Mouse (Mus musculus) heart, embryonic 14.5 days (tissue): ENCODE data around the gene Il9r. TPM values are rescaled to one million over a fixed set of nuclear protein-coding genes. Genes with fewer than 3 reads are reported as not detected.

Source experiments
- ATAC-seq: fragments of 200-750 bp; cut with Nextera tagmentation; 2 replicates; pipeline ENCODE4 v1.8.0; 2017; ENCODE audit warnings: low read depth, moderate TSS enrichment; ENCODE audit not compliant: insufficient number of reproducible peaks, insufficient read depth, low FRiP score
- H3K27ac ChIP-seq, 2 experiments: fragments of 200-500 bp in 1 of 2; fragments of 300-500 bp in 1 of 2; sonication (generic) in 1 of 2; replicated peaks in 1 of 2; 2 replicates each; pipeline ENCODE4 v1.5.1; 2012 to 2014; ENCODE audit warnings: low read depth in 2 of 2, low read length in 2 of 2, control low read depth in 1 of 2, mild to moderate bottlenecking in 1 of 2, mixed read lengths in 1 of 2; ENCODE audit not compliant: control insufficient read depth in 1 of 2, insufficient read depth in 1 of 2
- H3K27me3 ChIP-seq: fragments of 300-500 bp; sonication (generic); 2 replicates; pipeline ENCODE4 v1.6.1; 2014; ENCODE audit warnings: mild to moderate bottlenecking, low read length, control low read depth; ENCODE audit not compliant: control insufficient read depth, insufficient read depth
- H3K36me3 ChIP-seq: fragments of 300-500 bp; sonication (generic); 2 replicates; pipeline ENCODE4 v1.6.1; 2014; ENCODE audit warnings: mild to moderate bottlenecking, control low read depth, low read length, mixed read lengths; ENCODE audit not compliant: control insufficient read depth, insufficient read depth
- H3K4me1 ChIP-seq, 2 experiments: fragments of 200-500 bp in 1 of 2; fragments of 300-500 bp in 1 of 2; sonication (generic) in 1 of 2; 2 replicates each; pipeline ENCODE4 v1.6.1; 2012 to 2014; ENCODE audit warnings: low read length in 2 of 2, control low read depth in 1 of 2, mixed read lengths in 1 of 2; ENCODE audit not compliant: control insufficient read depth in 2 of 2, insufficient read depth in 2 of 2
- H3K4me2 ChIP-seq: fragments of 300-500 bp; sonication (generic); 2 replicates; pipeline ENCODE4 v1.6.1; 2014; ENCODE audit warnings: mild to moderate bottlenecking, low read length
- H3K4me3 ChIP-seq, 2 experiments: fragments of 200-500 bp in 1 of 2; fragments of 300-500 bp in 1 of 2; sonication (generic) in 1 of 2; 2 replicates each; pipeline ENCODE4 v1.5.1; 2012 to 2014; ENCODE audit warnings: low read length in 2 of 2, mild to moderate bottlenecking in 2 of 2, control low read depth in 1 of 2, low read depth in 1 of 2, moderate library complexity in 1 of 2; ENCODE audit not compliant: control insufficient read depth in 1 of 2, insufficient read depth in 1 of 2
- H3K9ac ChIP-seq: fragments of 300-500 bp; sonication (generic); 2 replicates; pipeline ENCODE4 v1.6.1; 2014; ENCODE audit warnings: mild to moderate bottlenecking, low read length
- H3K9me3 ChIP-seq: fragments of 300-500 bp; sonication (generic); 2 replicates; pipeline ENCODE4 v1.6.1; 2016; ENCODE audit warnings: low read length, control low read depth; ENCODE audit not compliant: control insufficient read depth
- WGBS: fragments of 180-500 bp; shearing (Covaris S2); extraction: QIAGEN DNeasy Blood & Tissue Kit; methylation state at CpG from one replicate; pipeline ENCODE4 v1.1.7; 2014; 5-methylcytosine and 5-hydroxymethylcytosine counted together
- polyA plus RNA-seq: library from polyadenylated mRNA; unstranded; fragments of >200 nt; fragmentation: Nextera tagmentation; extraction: Ambion mirVana; gene quantifications from 2 replicates; pipeline ENCODE4 v1.2.1, GENCODE M21; 2014

The Il9r gene
- polyA plus RNA-seq, 1 experiment from 2014 or later = not detected

- no peak for ATAC-seq
- Histone ChIP-seq H3K36me3 (no peaks in the 10 kb centered on the region), H3K4me3 (no peak overlapping the region), H3K4me1 (peaks cover 0 to 3% of the 10 kb centered on the region in 2 experiments; a peak in 1 of 4 replicates), H3K27ac (no peak overlapping the region), H3K9me3 (no peaks in the 10 kb centered on the region), H3K9ac (no peak overlapping the region), H3K27me3 (no peaks in the 10 kb centered on the region; the same call in 1 of the 2 replicates), H3K4me2 (no peak overlapping the region)
- 69% methylated on average over 6 of the region's 6 CpGs for WGBS
Measured at GRCm38 (mm10) chr11:32196727-32197126, 3.4 kb downstream of the Il9r start.

GRCm38 (mm10) chr11:32195867-32196540 lies 4.1 kb downstream of the Il9r start:
- no peak overlapping the region for H3K4me2 ChIP-seq
- no peak for ATAC-seq
- no peak overlapping the region for H3K27ac ChIP-seq
- H3K27me3 ChIP-seq = no peaks in the 10 kb centered on the region; the same call in 1 of the 2 replicates
- H3K4me3 ChIP-seq = no peak overlapping the region
- 26% methylated on average over 11 of the region's 11 CpGs for WGBS
- no peaks in the 10 kb centered on the region for H3K36me3 ChIP-seq
- no peak overlapping the region for H3K9ac ChIP-seq
- peaks cover 3 to 5% of the 10 kb centered on the region in 2 experiments; a peak in 1 of 4 replicates for H3K4me1 ChIP-seq
- H3K9me3 ChIP-seq = no peaks in the 10 kb centered on the region

- ATAC-seq = no peak
- Histone ChIP-seq H3K27ac (no peak overlapping the region), H3K36me3 (no peaks in the 10 kb centered on the region), H3K27me3 (no peaks in the 10 kb centered on the region; the same call in 1 of the 2 replicates), H3K4me3 (no peak overlapping the region), H3K9ac (no peak overlapping the region), H3K4me1 (peaks cover 6% of the 10 kb centered on the region in 2 experiments; a peak in 3 of 4 replicates), H3K4me2 (no peak overlapping the region), H3K9me3 (no peaks in the 10 kb centered on the region)
- WGBS = 83% methylated on average over 5 of the region's 5 CpGs
Measured at GRCm38 (mm10) chr11:32194626-32195025, 5.5 kb downstream of the Il9r start.

- ATAC-seq = no peak
- H3K9ac ChIP-seq = no peak overlapping the region
- no peaks in the 10 kb centered on the region; the same call in 1 of the 2 replicates for H3K27me3 ChIP-seq
- no peaks in the 10 kb centered on the region for H3K36me3 ChIP-seq
- no peak overlapping the region for H3K4me2 ChIP-seq
- H3K9me3 ChIP-seq = no peaks in the 10 kb centered on the region
- 69% methylated on average over 10 of the region's 10 CpGs for WGBS
- peaks cover 6% of the 10 kb centered on the region in 2 experiments; a peak in 3 of 4 replicates for H3K4me1 ChIP-seq
- no peak overlapping the region for H3K27ac ChIP-seq
- H3K4me3 ChIP-seq = no peak overlapping the region
Measured at GRCm38 (mm10) chr11:32194086-32194485, 6.0 kb downstream of the Il9r start.

GRCm38 (mm10) chr11:32193156-32193555 lies 6.9 kb downstream of the Il9r start:
- no peak overlapping the region for H3K9ac ChIP-seq
- H3K4me3 ChIP-seq = no peak overlapping the region
- WGBS = 87% methylated on average over 10 of the region's 10 CpGs
- ATAC-seq = no peak
- no peaks in the 10 kb centered on the region; the same call in 1 of the 2 replicates for H3K27me3 ChIP-seq
- H3K4me1 ChIP-seq = peaks cover 6% of the 10 kb centered on the region in 2 experiments; a peak in 3 of 4 replicates
- no peaks in the 10 kb centered on the region for H3K36me3 ChIP-seq
- no peaks in the 10 kb centered on the region for H3K9me3 ChIP-seq
- H3K27ac ChIP-seq = no peak overlapping the region
- no peak overlapping the region for H3K4me2 ChIP-seq

- no peak overlapping the region for H3K27ac ChIP-seq
- H3K9me3 ChIP-seq = no peaks in the 10 kb centered on the region
- H3K36me3 ChIP-seq = no peaks in the 10 kb centered on the region
- no peaks in the 10 kb centered on the region; the same call in 1 of the 2 replicates for H3K27me3 ChIP-seq
- peaks cover 6% of the 10 kb centered on the region in 2 experiments; a peak in 3 of 4 replicates for H3K4me1 ChIP-seq
- 70% methylated on average over 13 of the region's 13 CpGs for WGBS
- no peak for ATAC-seq
- H3K9ac ChIP-seq = no peak overlapping the region
- H3K4me3 ChIP-seq = no peak overlapping the region
- no peak overlapping the region for H3K4me2 ChIP-seq
Measured at GRCm38 (mm10) chr11:32190603-32191110, 9.4 kb downstream of the Il9r start.

- Histone ChIP-seq H3K4me1 (peaks cover 6% of the 10 kb centered on the region in 2 experiments; a peak in 3 of 4 replicates), H3K9me3 (no peaks in the 10 kb centered on the region), H3K4me2 (no peak overlapping the region), H3K4me3 (no peak overlapping the region), H3K9ac (no peak overlapping the region), H3K36me3 (no peaks in the 10 kb centered on the region), H3K27ac (no peak overlapping the region), H3K27me3 (no peaks in the 10 kb centered on the region; the same call in 1 of the 2 replicates)
- 74% methylated on average over 9 of the region's 9 CpGs for WGBS
- ATAC-seq = no peak
Measured at GRCm38 (mm10) chr11:32190119-32190518, 10.0 kb downstream of the Il9r start.
